Mouse (Mus musculus): ENCODE results near the gene Rpp25l. TPM values are rescaled to one million over a fixed set of nuclear protein-coding genes. Genes with fewer than 3 reads are reported as not detected.
"Not testable (repeated sequence)": the region's sequence is repeated elsewhere in the genome, so short reads cannot be mapped to it uniquely, and the experiment has no call there.

Gene Rpp25l
- polyA plus RNA-seq, 1 experiment from 2014 or later = 38.0 TPM

DNA sequence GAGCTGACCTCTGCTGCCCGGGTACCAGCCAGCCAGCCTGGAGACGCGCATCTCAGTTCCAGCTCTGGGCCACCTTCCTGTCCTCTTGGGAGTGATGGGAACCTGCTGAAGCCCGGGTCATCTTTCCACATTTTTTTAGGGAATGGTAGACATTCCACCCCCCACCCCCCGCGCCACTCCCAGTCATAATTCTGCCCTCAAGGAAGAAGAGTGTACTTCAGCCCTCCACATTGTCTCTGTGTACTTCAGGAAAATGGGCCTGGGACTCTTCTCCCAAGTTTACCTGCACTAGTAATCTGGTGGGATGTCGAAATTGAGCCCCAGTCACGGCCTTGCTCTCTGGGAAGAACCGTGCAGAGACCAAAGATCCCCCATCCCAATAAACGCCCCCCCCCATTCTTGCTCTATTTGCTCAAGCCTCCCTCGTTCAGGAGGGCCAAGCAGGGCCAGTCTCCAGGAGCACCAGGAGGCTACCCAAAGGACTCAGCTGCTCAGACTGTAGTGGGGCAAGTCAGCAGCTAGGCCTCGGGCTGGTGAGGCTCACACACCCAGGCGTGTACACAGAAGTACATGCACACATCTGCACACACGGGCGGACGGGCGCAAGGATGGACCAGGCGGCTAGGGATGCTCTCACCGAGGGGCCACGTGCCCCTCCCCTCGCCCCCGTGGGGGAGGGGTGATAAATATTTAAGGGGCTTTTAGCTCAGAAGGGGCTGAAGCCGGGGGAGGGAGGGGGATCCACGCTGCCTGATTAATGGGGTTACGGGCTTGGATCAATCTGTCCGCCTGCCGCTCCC, 29.0 kb downstream of the Rpp25l start:
- H3K9ac ChIP-seq (ENCODE audit: low read length); H3K4me1 ChIP-seq (replicated peaks; ENCODE audit: control insufficient read depth, insufficient read depth); H3K9me3 ChIP-seq (ENCODE audit: control insufficient read depth, low read length); H3K27me3 ChIP-seq (ENCODE audit: control insufficient read depth, insufficient read depth, low read length); DNase-seq (ENCODE audit: low spot score); H3K4me2 ChIP-seq (replicated peaks; ENCODE audit: low read depth); H3K27ac ChIP-seq (replicated peaks); H3K36me3 ChIP-seq (ENCODE audit: control insufficient read depth, insufficient read depth, low read length); H3K4me3 ChIP-seq (ENCODE audit: low read depth, low read length): not testable (repeated sequence)
- 14% methylated on average over 22 of the region's 27 CpGs for WGBS
- ATAC-seq (ENCODE audit: low FRiP score, low TSS enrichment) = peak; percentile 46; the same call in 1 of the 2 replicates

DNA sequence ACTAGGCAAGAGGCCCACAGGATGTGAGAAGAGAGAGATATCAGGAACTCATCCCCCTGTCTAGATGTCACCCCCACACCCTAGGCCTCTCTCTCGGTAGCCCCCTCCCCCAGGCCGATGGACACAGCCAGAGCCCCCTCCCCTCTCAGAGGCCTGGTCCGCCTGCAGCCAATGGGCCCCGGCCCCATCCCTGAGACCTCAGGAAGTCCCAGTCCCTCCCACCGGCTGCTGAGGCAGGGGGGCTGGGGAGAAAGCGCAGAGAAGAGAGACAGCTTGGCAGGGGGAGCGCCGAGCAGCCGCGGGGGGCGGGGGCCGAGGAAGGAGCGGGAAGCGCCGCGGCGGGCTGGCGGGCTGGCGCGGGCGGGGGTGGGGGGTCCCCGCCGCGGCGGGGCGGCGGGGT, 30.0 kb downstream of the Rpp25l start:
- peak; percentile 20; the same call in 1 of the 2 replicates for ATAC-seq (ENCODE audit: low FRiP score, low TSS enrichment)
- WGBS = 0% methylated on average over 8 of the region's 27 CpGs
- H3K4me1 ChIP-seq (replicated peaks; ENCODE audit: control insufficient read depth, insufficient read depth); H3K36me3 ChIP-seq (ENCODE audit: control insufficient read depth, insufficient read depth, low read length); DNase-seq (ENCODE audit: low spot score); H3K4me2 ChIP-seq (replicated peaks; ENCODE audit: low read depth); H3K4me3 ChIP-seq (ENCODE audit: low read depth, low read length); H3K9me3 ChIP-seq (ENCODE audit: control insufficient read depth, low read length); H3K27me3 ChIP-seq (ENCODE audit: control insufficient read depth, insufficient read depth, low read length); H3K9ac ChIP-seq (ENCODE audit: low read length); H3K27ac ChIP-seq (replicated peaks): not testable (repeated sequence)

DNA sequence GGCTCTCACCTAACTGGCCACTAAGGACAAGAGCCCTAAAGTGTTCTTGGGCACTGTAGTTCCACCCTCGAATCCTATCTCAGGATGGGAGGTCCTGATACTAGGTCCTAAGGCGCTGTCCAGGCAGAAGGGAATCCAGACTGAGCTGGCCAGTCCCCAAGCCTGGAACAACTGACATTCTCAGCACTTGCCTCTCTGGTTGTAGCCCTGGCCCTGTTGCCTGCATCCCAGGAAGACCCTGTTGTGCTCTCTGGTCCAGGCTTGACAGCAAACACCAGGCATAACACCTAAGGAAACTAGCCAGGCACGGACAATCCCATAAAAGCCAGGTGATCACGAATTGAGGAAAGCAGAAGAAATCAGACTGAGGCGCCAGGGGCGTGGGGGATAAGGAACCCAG, 30.5 kb downstream of the Rpp25l start:
- no peak for ATAC-seq (ENCODE audit: low FRiP score, low TSS enrichment)
- Histone ChIP-seq H3K9ac (ENCODE audit: low read length) (no peak overlapping the region), H3K27ac (replicated peaks) (no peak overlapping the region)

DNA sequence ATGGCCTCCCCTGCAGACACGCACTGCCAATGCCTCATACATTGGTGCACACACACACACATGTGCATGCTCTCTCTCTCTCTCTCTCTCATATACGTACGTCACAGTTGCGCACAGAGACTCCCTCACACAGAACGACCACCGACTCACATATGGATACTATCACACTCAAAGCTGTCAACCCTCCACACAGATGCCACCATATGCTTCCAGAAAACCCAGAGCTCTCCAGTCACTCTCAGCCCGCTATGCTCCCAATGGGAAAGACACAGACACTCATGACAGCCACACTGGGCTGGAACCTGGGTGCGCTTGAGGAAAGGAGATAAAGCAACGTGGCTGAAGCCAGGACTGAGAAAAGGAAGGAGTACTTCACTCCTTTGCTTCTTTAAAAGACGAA, 31.4 kb downstream of the Rpp25l start:
- no peak overlapping the region for H3K4me2 ChIP-seq (replicated peaks; ENCODE audit: low read depth)
- 0 out of 2 replicates have a peak, but pooled peaks cover 1% of the 10 kb centered on the region for H3K4me1 ChIP-seq (replicated peaks; ENCODE audit: control insufficient read depth, insufficient read depth)
- no peak overlapping the region for H3K9ac ChIP-seq (ENCODE audit: low read length)
- ATAC-seq (ENCODE audit: low FRiP score, low TSS enrichment) (no peak), DNase-seq (ENCODE audit: low spot score) (no peak)
- H3K9me3 ChIP-seq (ENCODE audit: control insufficient read depth, low read length) = no peaks in the 10 kb centered on the region
- H3K36me3 ChIP-seq (ENCODE audit: control insufficient read depth, insufficient read depth, low read length) = no peaks in the 10 kb centered on the region
- TF ChIP-seq CTCF (IDR thresholded peaks at IDR 0.05; ENCODE audit: low read depth) (no peak), EP300 (optimal IDR thresholded peaks at IDR 0.05) (no peak)
- H3K4me3 ChIP-seq (ENCODE audit: low read depth, low read length) = no peak overlapping the region
- 74% methylated on average over 10 of the region's 10 CpGs for WGBS
- no peaks in the 10 kb centered on the region for H3K27me3 ChIP-seq (ENCODE audit: control insufficient read depth, insufficient read depth, low read length)
- no peak overlapping the region for H3K27ac ChIP-seq (replicated peaks)

More for the DNA sequence above, 30.5 kb downstream of the Rpp25l start:
- H3K4me3 ChIP-seq (ENCODE audit: low read depth, low read length) = no peak overlapping the region
- WGBS = 33% methylated on average over 6 of the region's 6 CpGs
- DNase-seq (ENCODE audit: low spot score) = no peak
- H3K4me2 ChIP-seq (replicated peaks; ENCODE audit: low read depth) = no peak overlapping the region
- no peaks in the 10 kb centered on the region for H3K36me3 ChIP-seq (ENCODE audit: control insufficient read depth, insufficient read depth, low read length)
- no peaks in the 10 kb centered on the region for H3K9me3 ChIP-seq (ENCODE audit: control insufficient read depth, low read length)
- no peak for TF ChIP-seq CTCF (IDR thresholded peaks at IDR 0.05; ENCODE audit: low read depth)
- TF ChIP-seq EP300 (optimal IDR thresholded peaks at IDR 0.05) = no peak
- H3K4me1 ChIP-seq (replicated peaks; ENCODE audit: control insufficient read depth, insufficient read depth) = no peaks in the 10 kb centered on the region
- H3K27me3 ChIP-seq (ENCODE audit: control insufficient read depth, insufficient read depth, low read length) = no peaks in the 10 kb centered on the region

DNA sequence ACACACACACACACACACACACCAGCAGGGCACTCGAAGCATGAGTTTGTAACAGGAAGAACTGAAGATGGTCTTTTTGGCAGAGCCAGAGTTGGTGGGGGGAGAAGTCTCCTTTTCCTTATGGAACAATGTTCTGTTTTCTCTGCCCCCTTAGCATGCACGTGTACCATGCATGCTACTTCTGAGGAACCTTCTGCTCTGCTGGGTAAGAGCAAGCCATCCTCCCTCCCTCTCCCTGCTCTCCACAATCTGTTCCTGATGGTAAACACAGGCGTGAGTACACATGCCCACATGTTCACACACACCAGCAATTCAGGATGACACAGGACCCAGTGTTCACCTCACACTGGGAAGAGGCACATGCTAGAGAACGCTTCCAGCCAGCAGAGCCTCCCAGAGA, 32.2 kb downstream of the Rpp25l start:
- no peaks in the 10 kb centered on the region for H3K9me3 ChIP-seq (ENCODE audit: control insufficient read depth, low read length)
- no peak for DNase-seq (ENCODE audit: low spot score)
- H3K27me3 ChIP-seq (ENCODE audit: control insufficient read depth, insufficient read depth, low read length) = no peaks in the 10 kb centered on the region
- H3K9ac ChIP-seq (ENCODE audit: low read length) = no peak overlapping the region
- H3K4me3 ChIP-seq (ENCODE audit: low read depth, low read length) = no peak overlapping the region
- WGBS = 65% methylated on average over 4 of the region's 4 CpGs
- TF ChIP-seq EP300 (optimal IDR thresholded peaks at IDR 0.05) (no peak), CTCF (IDR thresholded peaks at IDR 0.05; ENCODE audit: low read depth) (no peak)
- no peak overlapping the region for H3K4me2 ChIP-seq (replicated peaks; ENCODE audit: low read depth)
- ATAC-seq (ENCODE audit: low FRiP score, low TSS enrichment) = no peak
- H3K27ac ChIP-seq (replicated peaks) = no peak overlapping the region
- H3K4me1 ChIP-seq (replicated peaks; ENCODE audit: control insufficient read depth, insufficient read depth) = 0 out of 2 replicates have a peak, but pooled peaks cover 2% of the 10 kb centered on the region
- no peaks in the 10 kb centered on the region for H3K36me3 ChIP-seq (ENCODE audit: control insufficient read depth, insufficient read depth, low read length)

DNA sequence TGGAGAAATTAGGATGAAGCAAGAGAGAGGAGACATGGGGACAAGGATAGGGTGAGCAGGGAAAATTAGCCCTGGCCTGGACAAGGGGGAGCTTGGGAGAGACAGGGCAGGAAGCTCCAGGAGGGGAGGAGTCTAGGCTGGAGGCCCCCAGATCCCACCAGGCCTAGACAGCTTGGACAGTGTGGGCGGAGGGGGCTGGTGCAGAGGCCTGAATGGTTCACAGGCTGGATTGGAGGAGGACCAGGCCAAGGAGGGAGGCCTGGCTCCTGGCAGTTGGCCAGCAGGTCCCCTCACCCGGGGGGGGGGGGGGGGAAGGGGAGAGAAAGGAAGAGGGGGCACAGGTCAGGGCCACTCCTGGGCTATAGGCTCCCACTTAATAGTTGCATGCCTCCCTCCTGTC, 34.0 kb downstream of the Rpp25l start:
- H3K36me3 ChIP-seq (ENCODE audit: control insufficient read depth, insufficient read depth, low read length) = no peaks in the 10 kb centered on the region
- DNase-seq (ENCODE audit: low spot score) = no peak
- H3K9me3 ChIP-seq (ENCODE audit: control insufficient read depth, low read length) = no peaks in the 10 kb centered on the region
- H3K4me2 ChIP-seq (replicated peaks; ENCODE audit: low read depth) = no peak overlapping the region
- 0 out of 2 replicates have a peak, but pooled peaks cover 2% of the 10 kb centered on the region for H3K4me1 ChIP-seq (replicated peaks; ENCODE audit: control insufficient read depth, insufficient read depth)
- H3K27me3 ChIP-seq (ENCODE audit: control insufficient read depth, insufficient read depth, low read length) = no peaks in the 10 kb centered on the region
- 40% methylated on average over 1 of the region's 2 CpGs for WGBS
- H3K27ac ChIP-seq (replicated peaks) = no peak overlapping the region
- TF ChIP-seq CTCF (IDR thresholded peaks at IDR 0.05; ENCODE audit: low read depth) = no peak
- TF ChIP-seq EP300 (optimal IDR thresholded peaks at IDR 0.05) = no peak
- no peak overlapping the region for H3K9ac ChIP-seq (ENCODE audit: low read length)
- H3K4me3 ChIP-seq (ENCODE audit: low read depth, low read length) = no peak overlapping the region
- no peak for ATAC-seq (ENCODE audit: low FRiP score, low TSS enrichment)
